Mouse (Mus musculus): ENCODE measurements around the gene Tbce.

DNA sequence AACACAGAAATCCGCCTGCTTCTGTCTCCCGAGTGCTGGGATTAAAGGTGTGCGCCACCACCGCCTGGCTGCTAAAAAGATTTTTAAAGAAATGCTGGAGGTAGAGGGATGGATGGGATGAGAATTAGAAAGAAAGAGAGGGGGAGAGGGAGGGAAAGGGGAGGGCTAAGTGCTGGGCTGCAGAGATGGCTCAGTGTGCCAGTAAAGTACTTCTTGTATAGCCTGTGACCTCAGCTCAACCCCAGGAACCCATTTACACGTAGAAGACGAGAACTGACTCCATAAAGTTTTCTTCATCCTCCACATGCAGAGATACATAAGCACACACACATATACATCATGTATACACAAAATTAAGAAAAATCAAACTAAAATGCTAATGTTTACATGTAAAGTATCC is 13.9 kb downstream of the Tbce start:
- TF ChIP-seq TAL1 (IDR thresholded peaks at IDR 0.05; ENCODE audit: low read length) = no peak
- no peak for TF ChIP-seq GATA1 (IDR thresholded peaks at IDR 0.05; ENCODE audit: low read length)

Data from erythroblast, embryonic 14.5 days (primary cell).